Mouse (Mus musculus) cortical plate, adult 2 months (tissue): Measurements from ENCODE around the gene Tenm4.

Source experiments
- CTCF ChIP-seq: fragments of 200-500 bp; IDR thresholded peaks from 2 replicates; pipeline ENCODE4 v1.5.1; 2011; ENCODE audit warnings: mild to moderate bottlenecking, control low read depth, low read length; ENCODE audit not compliant: insufficient read depth; ENCODE audit errors: extremely low read depth
- POLR2A ChIP-seq: fragments of 200-500 bp; IDR thresholded peaks from 2 replicates; pipeline ENCODE4 v1.6.1; 2011; ENCODE audit warnings: mild to moderate bottlenecking, low read length, control low read depth; ENCODE audit not compliant: insufficient read depth; ENCODE audit errors: extremely low read depth

- TF ChIP-seq CTCF: no peak
- TF ChIP-seq POLR2A: no peak
These were observed 684.9 kb downstream of the Tenm4 start for GRCm38 (mm10) chr7:96855867-96856406.
